Mouse (Mus musculus): ENCODE results near the gene Gm5458. TPM values are rescaled to one million over a fixed set of nuclear protein-coding genes. Genes with fewer than 3 reads are reported as not detected.
A peak's percentile ranks its signal among the peaks of the same experiment; 100 is the strongest.
"Not testable (repeated sequence)": the region's sequence is repeated elsewhere in the genome, so short reads cannot be mapped to it uniquely, and the experiment has no call there.

Gene Gm5458
- polyA plus RNA-seq (2014; fragmentation: Nextera tagmentation; extraction: Ambion mirVana), result not detected in 2 replicates

DNA sequence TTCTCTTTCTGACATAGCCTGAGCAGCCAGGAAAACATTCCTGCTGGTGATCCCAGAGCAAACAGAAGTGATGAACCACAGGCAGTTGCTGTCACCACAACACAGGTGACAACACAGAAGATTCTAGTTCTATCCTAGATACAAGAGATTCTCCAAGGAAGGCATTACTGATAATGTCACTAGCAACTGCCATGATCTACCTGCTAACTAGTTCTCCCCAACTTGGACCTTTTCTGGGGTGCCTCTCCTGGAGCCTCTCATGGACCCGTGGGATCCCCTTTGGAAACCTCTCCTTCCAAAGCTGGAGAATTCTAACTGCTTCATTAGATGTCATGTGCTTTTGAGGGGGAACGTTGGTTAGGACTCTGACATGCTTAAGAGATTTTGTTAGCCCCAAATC is at the start of gene Gm5458:
Gm5458 (minus strand) TSS at position 101 of the 400 bp plus-strand sequence.
- H3K4me2 ChIP-seq (ENCODE audit: low read length); H3K36me3 ChIP-seq (ENCODE audit: control insufficient read depth, insufficient read depth, low read length); H3K9me3 ChIP-seq (ENCODE audit: control insufficient read depth, low read length); H3K27ac ChIP-seq (replicated peaks in 1 of 2; ENCODE audit: control insufficient read depth in 1 of 2, insufficient read depth in 1 of 2, low read depth in 2 of 2, low read length in 2 of 2); H3K4me3 ChIP-seq (ENCODE audit: control insufficient read depth in 1 of 2, insufficient read depth in 1 of 2, low read depth in 1 of 2, low read length in 2 of 2); H3K27me3 ChIP-seq (ENCODE audit: control insufficient read depth, insufficient read depth, low read length); H3K9ac ChIP-seq (ENCODE audit: low read length); ATAC-seq (ENCODE audit: insufficient number of reproducible peaks, insufficient read depth, low FRiP score, low read depth); H3K4me1 ChIP-seq (ENCODE audit: control insufficient read depth in 2 of 2, insufficient read depth in 2 of 2, low read length in 2 of 2): not testable (repeated sequence)
- 75% methylated on average over 1 of the region's 2 CpGs for WGBS

GRCm38 (mm10) chr14:19646232-19646631 is 43.9 kb upstream of the Gm5458 start:
- H3K4me2 ChIP-seq (ENCODE audit: low read length), result no peak overlapping the region
- H3K4me1 ChIP-seq (ENCODE audit: control insufficient read depth in 2 of 2, insufficient read depth in 2 of 2, low read length in 2 of 2), result peaks cover 0 to 7% of the 10 kb centered on the region in 2 experiments; a peak in 1 of 4 replicates
- H3K27me3 ChIP-seq (ENCODE audit: control insufficient read depth, insufficient read depth, low read length), result no peaks in the 10 kb centered on the region
- H3K4me3 ChIP-seq (ENCODE audit: control insufficient read depth in 1 of 2, insufficient read depth in 1 of 2, low read depth in 1 of 2, low read length in 2 of 2), result no peak overlapping the region
- no peaks in the 10 kb centered on the region for H3K9me3 ChIP-seq (ENCODE audit: control insufficient read depth, low read length)
- no peak overlapping the region for H3K27ac ChIP-seq (replicated peaks in 1 of 2; ENCODE audit: control insufficient read depth in 1 of 2, insufficient read depth in 1 of 2, low read depth in 2 of 2, low read length in 2 of 2)
- ATAC-seq (ENCODE audit: insufficient number of reproducible peaks, insufficient read depth, low FRiP score, low read depth), result no peak
- no peaks in the 10 kb centered on the region for H3K36me3 ChIP-seq (ENCODE audit: control insufficient read depth, insufficient read depth, low read length)
- H3K9ac ChIP-seq (ENCODE audit: low read length), result no peak overlapping the region
- 33% methylated on average over 3 of the region's 3 CpGs for WGBS

- H3K36me3 ChIP-seq (ENCODE audit: control insufficient read depth, insufficient read depth, low read length); H3K27me3 ChIP-seq (ENCODE audit: control insufficient read depth, insufficient read depth, low read length); H3K9me3 ChIP-seq (ENCODE audit: control insufficient read depth, low read length); H3K4me1 ChIP-seq (ENCODE audit: control insufficient read depth in 2 of 2, insufficient read depth in 2 of 2, low read length in 2 of 2); ATAC-seq (ENCODE audit: insufficient number of reproducible peaks, insufficient read depth, low FRiP score, low read depth): not testable (repeated sequence)
- peak within 1 kb of the TSS; percentile 41 for H3K4me2 ChIP-seq (ENCODE audit: low read length)
- peak within 1 kb of the TSS in 1 of 2 experiments; percentile 57; a peak in 2 of 4 replicates for H3K27ac ChIP-seq (replicated peaks in 1 of 2; ENCODE audit: control insufficient read depth in 1 of 2, insufficient read depth in 1 of 2, low read depth in 2 of 2, low read length in 2 of 2)
- under 1% methylated on average over 15 of the region's 62 CpGs for WGBS
- H3K4me3 ChIP-seq (ENCODE audit: control insufficient read depth in 1 of 2, insufficient read depth in 1 of 2, low read depth in 1 of 2, low read length in 2 of 2), result peak within 1 kb of the TSS; percentile 47 to 52
- peak within 1 kb of the TSS; percentile 66; the same call in 1 of the 2 replicates for H3K9ac ChIP-seq (ENCODE audit: low read length)
Measured at GRCm38 (mm10) chr14:19584804-19585667, 17.3 kb downstream of the Gm5458 start, which contains the start of gene Gm2237. Gene Gm2237 (minus strand): TSS chr14:19585135.

- H3K36me3 ChIP-seq (ENCODE audit: control insufficient read depth, insufficient read depth, low read length); H3K9ac ChIP-seq (ENCODE audit: low read length); H3K27me3 ChIP-seq (ENCODE audit: control insufficient read depth, insufficient read depth, low read length); H3K4me3 ChIP-seq (ENCODE audit: control insufficient read depth in 1 of 2, insufficient read depth in 1 of 2, low read depth in 1 of 2, low read length in 2 of 2); H3K4me1 ChIP-seq (ENCODE audit: control insufficient read depth in 2 of 2, insufficient read depth in 2 of 2, low read length in 2 of 2); H3K27ac ChIP-seq (replicated peaks in 1 of 2; ENCODE audit: control insufficient read depth in 1 of 2, insufficient read depth in 1 of 2, low read depth in 2 of 2, low read length in 2 of 2); H3K9me3 ChIP-seq (ENCODE audit: control insufficient read depth, low read length); ATAC-seq (ENCODE audit: insufficient number of reproducible peaks, insufficient read depth, low FRiP score, low read depth); H3K4me2 ChIP-seq (ENCODE audit: low read length): not testable (repeated sequence)
- WGBS, result 100% methylated on average over 1 of the region's 3 CpGs
Measured at GRCm38 (mm10) chr14:19549863-19550262, 52.5 kb downstream of the Gm5458 start, which contains the start of gene Gm2244. Gene Gm2244 (minus strand): TSS chr14:19549963.

Other genes with a start within 250 kb of the Gm5458 start
- gene Gm21738, start 183.7 kb downstream of the Gm5458 start, polyA plus RNA-seq (2014; fragmentation: Nextera tagmentation; extraction: Ambion mirVana), result 0.44 and 1.2 TPM in 2 replicates
- 0.36 and 0.46 TPM in 2 replicates for gene Gm2244, start 52.6 kb downstream of the Gm5458 start, polyA plus RNA-seq (2014; fragmentation: Nextera tagmentation; extraction: Ambion mirVana)
- 3.7 and 4.9 TPM in 2 replicates for gene Gm2237, start 17.4 kb downstream of the Gm5458 start, polyA plus RNA-seq (2014; fragmentation: Nextera tagmentation; extraction: Ambion mirVana)
- gene Nid2, start 148.7 kb upstream of the Gm5458 start, polyA plus RNA-seq (2014; fragmentation: Nextera tagmentation; extraction: Ambion mirVana), result 90.2 and 106 TPM in 2 replicates
- 177 and 202 TPM in 2 replicates for gene Rtraf, start 221.2 kb upstream of the Gm5458 start, polyA plus RNA-seq (2014; fragmentation: Nextera tagmentation; extraction: Ambion mirVana)

Measured in heart, embryonic 14.5 days (tissue).